Mouse (Mus musculus) stomach, embryonic 15.5 days (tissue): ENCODE data around the gene Rxrg. TPM values are rescaled to one million over a fixed set of nuclear protein-coding genes. Genes with fewer than 3 reads are reported as not detected.
A peak's percentile ranks its signal among the peaks of the same experiment; 100 is the strongest.

Source experiments
- ATAC-seq: fragments of 200-750 bp; cut with Nextera tagmentation; 2 replicates; pipeline ENCODE4 v1.8.0; 2017; ENCODE audit warnings: low read depth, moderate number of reproducible peaks, moderate TSS enrichment; ENCODE audit not compliant: insufficient read depth, low FRiP score
- H3K27ac ChIP-seq: fragments of 300-500 bp; sonication (generic); 2 replicates; pipeline ENCODE4 v1.5.1; 2015; ENCODE audit warnings: mild to moderate bottlenecking, inconsistent platforms
- H3K27me3 ChIP-seq: fragments of 300-500 bp; sonication (generic); replicated peaks from 2 replicates; pipeline ENCODE4 v1.6.1; 2015; ENCODE audit warnings: inconsistent platforms
- H3K36me3 ChIP-seq: fragments of 300-500 bp; sonication (generic); 2 replicates; pipeline ENCODE4 v1.6.1; 2015; ENCODE audit warnings: inconsistent platforms
- H3K4me1 ChIP-seq: fragments of 300-500 bp; sonication (generic); 2 replicates; pipeline ENCODE4 v1.6.1; 2015; ENCODE audit warnings: inconsistent platforms
- H3K4me2 ChIP-seq: fragments of 300-500 bp; sonication (generic); 2 replicates; pipeline ENCODE4 v1.6.1; 2015; ENCODE audit warnings: mild to moderate bottlenecking, inconsistent platforms
- H3K4me3 ChIP-seq: fragments of 300-500 bp; sonication (generic); replicated peaks from 2 replicates; pipeline ENCODE4 v1.5.1; 2015; ENCODE audit warnings: inconsistent platforms
- H3K9ac ChIP-seq: fragments of 300-500 bp; sonication (generic); 2 replicates; pipeline ENCODE4 v1.6.1; 2015; ENCODE audit warnings: inconsistent platforms
- H3K9me3 ChIP-seq: fragments of 300-500 bp; sonication (generic); 2 replicates; pipeline ENCODE4 v1.6.1; 2016; ENCODE audit warnings: inconsistent platforms
- WGBS: fragments of 180-500 bp; shearing (Covaris S2); methylation state at CpG from one replicate; pipeline ENCODE4 v1.1.7; 2015; 5-methylcytosine and 5-hydroxymethylcytosine counted together
- polyA plus RNA-seq: library from polyadenylated mRNA; unstranded; fragments of >200 nt; fragmentation: Nextera tagmentation; extraction: Ambion mirVana; gene quantifications from 2 replicates; pipeline ENCODE4 v1.2.1, GENCODE M21; 2015

Gene Rxrg
- polyA plus RNA-seq, result 1.4 and 2.2 TPM in 2 replicates

DNA sequence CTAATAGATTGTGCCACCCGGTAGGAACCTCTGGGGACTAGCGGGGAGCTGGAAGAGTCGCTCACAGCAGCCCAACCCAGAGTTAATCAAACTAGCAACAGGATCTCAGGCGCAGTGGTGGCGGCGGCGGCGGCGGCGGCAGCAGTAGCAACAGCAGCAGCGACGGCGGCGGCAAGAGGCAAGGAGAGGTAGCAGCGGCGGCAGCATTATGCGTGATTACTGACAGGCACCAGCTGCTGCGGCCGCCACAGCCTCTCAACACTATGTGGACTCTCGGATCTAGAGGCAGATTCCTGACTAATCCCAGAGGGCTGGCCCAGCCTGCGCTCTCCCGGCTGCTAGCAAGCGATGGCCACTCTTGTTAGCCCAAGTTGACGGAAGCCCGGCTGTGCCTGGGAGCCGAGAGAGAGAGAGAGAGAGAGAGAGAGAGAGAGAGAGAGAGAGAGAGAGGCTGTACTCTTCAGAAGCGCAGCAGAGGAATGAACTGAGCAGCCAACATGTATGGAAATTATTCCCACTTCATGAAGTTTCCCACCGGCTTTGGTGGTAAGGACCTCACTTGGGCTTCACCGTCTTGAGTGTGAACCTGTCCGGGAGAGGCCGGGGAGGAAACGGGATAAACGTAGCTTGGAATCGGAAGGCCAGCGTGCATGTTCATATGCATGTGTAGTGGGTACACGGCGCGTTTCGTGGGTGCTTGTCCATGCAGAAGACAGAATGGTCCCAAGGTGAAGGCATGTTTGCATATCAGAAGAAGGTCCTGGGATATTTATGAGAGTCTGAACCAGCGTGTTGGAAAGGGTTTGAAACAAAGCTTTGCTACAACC is at the start of gene Rxrg:
Gene Rxrg (plus strand): TSS at position 130 of the 827 bp plus-strand sequence.
- Histone ChIP-seq H3K36me3 (no peaks in the 10 kb centered on the region), H3K27me3 (peaks cover 12% of the 10 kb centered on the region; the same call in 1 of the 2 replicates), H3K9ac (no peak within 1 kb of the TSS), H3K4me3 (peak within 1 kb of the TSS; percentile 40), H3K4me1 (no peaks in the 10 kb centered on the region; the same call in 1 of the 2 replicates), H3K27ac (no peak within 1 kb of the TSS), H3K9me3 (no peaks in the 10 kb centered on the region), H3K4me2 (peak within 1 kb of the TSS; percentile 75)
- peak; percentile 79; the same call in 1 of the 2 replicates for ATAC-seq
- WGBS, result 2% methylated on average over 36 of the region's 40 CpGs

DNA sequence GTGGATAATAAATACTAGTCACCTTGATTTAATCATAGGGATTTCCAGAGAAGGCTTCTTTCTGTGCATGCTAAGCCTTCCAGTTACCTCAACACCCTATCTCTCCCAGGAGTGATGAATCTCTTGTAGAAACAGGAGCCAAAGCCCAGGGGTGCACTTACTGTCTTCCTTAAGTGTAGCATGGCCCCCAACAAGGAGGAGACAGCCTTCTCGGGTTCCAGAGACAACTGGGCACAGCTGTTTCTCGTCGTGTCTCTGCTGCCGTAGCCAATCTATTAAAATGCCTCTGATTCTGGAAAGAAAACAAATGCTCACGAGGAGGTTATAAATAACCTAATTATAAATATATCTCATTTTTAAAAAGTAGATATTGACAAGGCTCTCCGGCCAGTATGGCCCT is 48.9 kb upstream of the Rxrg start:
- no peak for ATAC-seq
- 27% methylated on average over 6 of the region's 6 CpGs for WGBS
- Histone ChIP-seq H3K36me3 (no peaks in the 10 kb centered on the region), H3K4me1 (peaks cover 5% of the 10 kb centered on the region; the same call in 1 of the 2 replicates), H3K9ac (no peak overlapping the region), H3K27me3 (no peaks in the 10 kb centered on the region), H3K4me2 (no peak overlapping the region), H3K27ac (no peak overlapping the region), H3K9me3 (no peaks in the 10 kb centered on the region), H3K4me3 (no peak overlapping the region)

DNA sequence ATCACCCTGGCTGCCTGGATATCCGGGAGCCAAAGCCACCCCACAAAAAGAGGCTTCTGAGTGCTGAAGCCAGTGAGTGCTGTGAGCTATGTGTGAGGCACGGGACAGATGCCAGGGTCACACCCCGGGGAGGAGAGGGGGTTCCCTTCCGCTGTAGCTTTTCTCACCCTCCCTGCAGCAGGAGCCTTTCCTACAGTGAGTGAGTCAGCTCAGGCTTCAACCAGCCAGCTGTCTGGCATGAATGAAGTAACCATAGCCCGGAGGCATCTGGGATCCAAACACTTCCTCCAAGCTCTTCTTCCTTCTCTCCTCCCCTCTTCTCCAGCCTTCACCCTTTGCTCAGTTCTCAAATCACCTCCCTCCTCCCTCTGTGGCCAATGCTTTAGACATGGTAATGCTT is 46.6 kb upstream of the Rxrg start:
- Histone ChIP-seq H3K27me3 (no peaks in the 10 kb centered on the region), H3K36me3 (no peaks in the 10 kb centered on the region), H3K4me1 (peaks cover 5% of the 10 kb centered on the region; the same call in 1 of the 2 replicates), H3K9me3 (no peaks in the 10 kb centered on the region), H3K4me3 (no peak overlapping the region), H3K27ac (no peak overlapping the region), H3K9ac (no peak overlapping the region), H3K4me2 (peak overlapping the region; percentile 2; the same call in 1 of the 2 replicates)
- WGBS, result 10% methylated on average over 5 of the region's 5 CpGs
- no peak for ATAC-seq

DNA sequence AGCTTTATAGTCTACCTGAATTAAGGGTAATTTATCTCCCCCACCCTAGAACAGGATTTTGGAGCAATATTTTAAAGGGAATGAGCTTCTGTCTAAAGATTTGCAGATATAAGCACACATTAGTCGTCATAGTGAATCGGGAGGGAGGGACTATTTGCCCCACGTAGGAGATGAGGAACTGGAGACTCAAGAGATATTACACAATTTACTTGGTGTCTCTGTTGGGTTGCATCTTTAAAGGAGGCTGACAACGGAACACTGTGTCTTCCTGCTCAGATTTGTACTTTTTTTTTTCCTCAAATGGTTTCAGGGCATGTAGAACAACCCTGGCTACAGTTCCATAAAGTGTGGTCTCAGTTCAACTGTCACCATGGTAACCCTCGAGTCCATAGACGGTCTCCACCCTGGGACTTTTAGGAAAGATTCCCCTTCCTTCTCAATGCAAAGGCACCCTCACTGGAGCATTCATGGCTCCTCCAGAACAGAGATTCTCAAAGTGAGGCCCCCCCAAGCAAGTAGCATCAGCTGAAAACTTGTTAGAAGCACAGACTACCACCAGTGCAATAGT is 44.1 kb upstream of the Rxrg start:
- Histone ChIP-seq H3K27me3 (no peaks in the 10 kb centered on the region), H3K9me3 (no peaks in the 10 kb centered on the region), H3K36me3 (no peaks in the 10 kb centered on the region), H3K4me2 (no peak overlapping the region), H3K4me3 (no peak overlapping the region), H3K4me1 (peaks cover 5% of the 10 kb centered on the region; the same call in 1 of the 2 replicates), H3K27ac (no peak overlapping the region), H3K9ac (no peak overlapping the region)
- 54% methylated on average over 6 of the region's 6 CpGs for WGBS
- ATAC-seq, result no peak

DNA sequence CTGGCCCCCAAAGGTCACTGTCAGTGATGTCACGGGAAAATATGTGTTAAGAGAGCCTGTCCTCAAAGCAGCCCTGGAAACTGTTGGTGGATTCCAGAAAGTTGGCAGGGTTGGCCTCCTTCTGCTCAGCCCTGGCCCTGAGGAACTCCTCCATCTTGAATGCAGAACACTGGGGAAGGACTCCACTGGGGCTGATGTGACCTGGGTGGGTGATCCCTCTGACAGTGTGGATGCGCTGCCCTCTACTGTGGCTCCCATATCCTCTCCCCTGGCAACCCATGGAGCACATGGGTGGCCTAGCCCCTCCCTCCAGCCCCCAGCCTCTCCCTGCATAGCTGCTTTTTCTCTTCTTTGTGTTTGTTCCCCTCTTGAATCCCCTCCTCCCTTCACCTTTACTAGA is 31.6 kb upstream of the Rxrg start:
- H3K27ac ChIP-seq, result no peak overlapping the region
- no peaks in the 10 kb centered on the region for H3K4me1 ChIP-seq
- no peak overlapping the region for H3K4me3 ChIP-seq
- no peak overlapping the region for H3K9ac ChIP-seq
- no peak for ATAC-seq
- no peaks in the 10 kb centered on the region for H3K27me3 ChIP-seq
- H3K36me3 ChIP-seq, result no peaks in the 10 kb centered on the region
- H3K9me3 ChIP-seq, result no peaks in the 10 kb centered on the region
- H3K4me2 ChIP-seq, result no peak overlapping the region
- 86% methylated on average over 2 of the region's 2 CpGs for WGBS

DNA sequence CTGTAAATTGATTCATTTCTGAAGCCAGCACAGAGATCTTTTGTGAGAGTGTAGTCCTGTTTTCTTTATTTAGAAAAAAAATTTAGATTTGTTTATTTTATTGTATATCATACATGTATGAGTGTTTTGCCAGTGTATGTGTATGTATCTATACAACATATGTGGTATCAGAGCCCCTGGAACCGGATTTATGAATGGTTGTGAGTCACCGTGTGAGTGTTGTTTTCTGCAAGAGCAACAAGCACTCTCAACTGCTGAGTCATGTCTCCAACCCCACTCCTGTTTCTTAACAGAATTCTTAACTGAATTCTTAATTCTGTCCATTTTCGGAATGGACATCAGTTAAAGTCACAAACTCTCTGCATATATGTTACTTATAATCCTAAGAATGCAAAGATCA is 19.1 kb upstream of the Rxrg start:
- WGBS, result 70% methylated on average over 3 of the region's 3 CpGs

DNA sequence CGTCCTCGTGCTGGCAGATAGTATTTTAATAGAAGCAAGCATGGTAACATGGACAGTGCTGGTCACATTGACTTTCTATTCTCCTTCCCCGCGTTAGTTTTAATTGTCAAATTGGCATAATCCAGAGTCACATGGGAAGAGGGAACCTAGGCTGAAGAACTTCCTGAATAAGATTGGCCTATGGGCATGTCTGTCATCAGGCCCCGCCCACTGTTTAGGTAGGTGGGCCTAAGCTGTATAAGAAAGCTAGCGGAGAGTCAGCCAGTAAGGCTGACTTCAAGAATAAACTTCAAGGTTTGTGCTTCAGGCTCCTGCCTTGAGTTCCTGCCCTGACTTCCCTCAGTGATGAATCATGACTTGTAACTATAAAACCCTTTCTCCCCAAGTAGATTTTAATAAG is 15.0 kb upstream of the Rxrg start:
- no peaks in the 10 kb centered on the region for H3K9me3 ChIP-seq
- 55% methylated on average over 6 of the region's 6 CpGs for WGBS
- ATAC-seq, result no peak
- H3K9ac ChIP-seq, result no peak overlapping the region
- H3K4me3 ChIP-seq, result no peak overlapping the region
- no peaks in the 10 kb centered on the region for H3K27me3 ChIP-seq
- no peaks in the 10 kb centered on the region for H3K36me3 ChIP-seq
- no peak overlapping the region for H3K27ac ChIP-seq
- no peaks in the 10 kb centered on the region for H3K4me1 ChIP-seq
- no peak overlapping the region for H3K4me2 ChIP-seq

More for the DNA sequence above, 19.1 kb upstream of the Rxrg start:
- Histone ChIP-seq H3K9me3 (no peaks in the 10 kb centered on the region), H3K27me3 (no peaks in the 10 kb centered on the region), H3K36me3 (no peaks in the 10 kb centered on the region), H3K4me1 (no peaks in the 10 kb centered on the region), H3K4me3 (no peak overlapping the region), H3K4me2 (no peak overlapping the region), H3K9ac (no peak overlapping the region), H3K27ac (no peak overlapping the region)
- no peak for ATAC-seq

DNA sequence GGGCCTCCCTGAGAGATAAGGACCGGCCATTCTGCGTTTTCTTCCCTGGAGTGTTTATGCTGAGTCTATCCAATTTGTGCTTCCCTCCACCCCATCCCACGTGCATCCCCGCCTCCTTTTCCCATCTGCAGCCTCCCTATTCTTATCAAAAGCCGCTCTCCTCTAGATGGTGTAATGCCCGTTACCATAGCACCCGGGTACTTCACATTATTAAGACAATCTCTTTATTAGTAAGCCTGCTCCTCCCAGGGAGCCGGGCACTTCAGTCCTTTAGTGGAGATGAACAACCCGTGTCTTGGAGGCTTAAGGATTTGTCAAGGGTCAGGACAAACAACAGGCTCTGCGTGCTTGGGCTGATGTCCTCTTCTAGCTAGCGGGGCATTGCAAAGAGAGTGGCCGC is 14.3 kb upstream of the Rxrg start:
- Histone ChIP-seq H3K4me3 (no peak overlapping the region), H3K36me3 (no peaks in the 10 kb centered on the region), H3K4me2 (no peak overlapping the region), H3K9me3 (no peaks in the 10 kb centered on the region), H3K27me3 (no peaks in the 10 kb centered on the region), H3K27ac (no peak overlapping the region), H3K4me1 (no peaks in the 10 kb centered on the region), H3K9ac (no peak overlapping the region)
- WGBS, result 55% methylated on average over 12 of the region's 12 CpGs
- no peak for ATAC-seq

DNA sequence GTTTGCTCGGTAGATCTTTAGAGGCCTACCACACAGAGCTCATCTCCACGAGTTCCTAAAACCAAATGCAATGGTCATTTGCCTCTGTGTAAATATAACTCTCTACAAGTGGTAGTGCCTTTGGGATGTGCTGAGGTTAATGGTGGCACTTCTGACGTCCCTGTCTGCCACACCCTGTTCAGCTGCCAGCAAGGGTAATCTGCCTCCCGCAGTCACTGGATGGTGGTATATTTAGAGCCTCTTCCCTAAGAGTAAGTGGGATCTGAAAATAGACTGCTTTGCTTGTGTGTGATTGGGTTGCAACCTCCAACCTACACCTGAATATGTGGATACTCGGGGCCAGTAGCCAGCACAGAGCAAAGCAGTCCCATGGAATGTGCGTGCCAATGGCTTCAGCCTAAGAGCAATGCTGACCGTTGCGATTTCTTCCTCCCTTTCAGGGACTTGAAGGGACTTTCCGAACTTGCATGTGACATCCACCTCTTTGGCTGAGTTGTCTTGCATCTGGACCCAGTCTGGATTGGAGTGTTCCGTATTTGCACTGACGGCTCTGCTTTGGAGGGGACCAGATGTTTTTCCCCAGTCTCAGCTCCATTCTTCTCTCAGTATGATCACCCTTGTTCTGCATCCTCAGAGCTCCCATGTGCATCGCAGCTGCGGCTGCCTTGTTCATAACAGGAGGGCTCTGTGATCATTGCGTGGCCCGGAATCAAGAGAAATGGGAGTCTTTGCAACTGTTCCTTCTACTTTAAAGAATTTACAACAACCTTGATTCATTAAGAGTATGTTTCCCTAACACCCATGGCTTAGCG is 9.2 kb upstream of the Rxrg start:
- Histone ChIP-seq H3K4me3 (no peak overlapping the region), H3K4me2 (no peak overlapping the region), H3K4me1 (no peaks in the 10 kb centered on the region), H3K36me3 (no peaks in the 10 kb centered on the region), H3K27me3 (no peaks in the 10 kb centered on the region), H3K9ac (no peak overlapping the region), H3K9me3 (no peaks in the 10 kb centered on the region), H3K27ac (no peak overlapping the region)
- 86% methylated on average over 16 of the region's 16 CpGs for WGBS
- no peak for ATAC-seq

DNA sequence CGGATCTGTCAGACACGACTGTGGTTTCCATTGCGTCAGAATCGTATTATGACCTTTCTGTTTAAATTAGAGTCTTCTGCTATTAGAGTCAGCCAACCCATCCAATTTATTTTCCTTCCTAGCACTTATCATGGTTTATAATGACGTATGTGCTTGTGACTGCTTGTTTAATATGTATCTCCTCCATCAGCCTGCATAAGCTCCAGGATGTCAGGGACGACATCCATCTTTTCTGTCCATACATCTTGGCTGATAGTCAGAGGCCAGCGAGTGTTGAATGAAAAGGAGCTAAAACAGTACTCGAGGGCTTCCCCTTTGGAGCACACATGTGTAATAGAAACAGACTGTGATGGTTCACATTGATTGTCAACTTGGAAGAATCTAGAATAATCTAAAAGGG is 6.0 kb upstream of the Rxrg start:
- H3K27ac ChIP-seq, result no peak overlapping the region
- H3K4me1 ChIP-seq, result no peaks in the 10 kb centered on the region
- 36% methylated on average over 8 of the region's 8 CpGs for WGBS
- ATAC-seq, result no peak
- no peaks in the 10 kb centered on the region for H3K36me3 ChIP-seq
- no peak overlapping the region for H3K4me3 ChIP-seq
- no peaks in the 10 kb centered on the region for H3K9me3 ChIP-seq
- H3K9ac ChIP-seq, result no peak overlapping the region
- no peak overlapping the region for H3K4me2 ChIP-seq
- 0 out of 2 replicates have a peak, but pooled peaks cover 8% of the 10 kb centered on the region for H3K27me3 ChIP-seq

DNA sequence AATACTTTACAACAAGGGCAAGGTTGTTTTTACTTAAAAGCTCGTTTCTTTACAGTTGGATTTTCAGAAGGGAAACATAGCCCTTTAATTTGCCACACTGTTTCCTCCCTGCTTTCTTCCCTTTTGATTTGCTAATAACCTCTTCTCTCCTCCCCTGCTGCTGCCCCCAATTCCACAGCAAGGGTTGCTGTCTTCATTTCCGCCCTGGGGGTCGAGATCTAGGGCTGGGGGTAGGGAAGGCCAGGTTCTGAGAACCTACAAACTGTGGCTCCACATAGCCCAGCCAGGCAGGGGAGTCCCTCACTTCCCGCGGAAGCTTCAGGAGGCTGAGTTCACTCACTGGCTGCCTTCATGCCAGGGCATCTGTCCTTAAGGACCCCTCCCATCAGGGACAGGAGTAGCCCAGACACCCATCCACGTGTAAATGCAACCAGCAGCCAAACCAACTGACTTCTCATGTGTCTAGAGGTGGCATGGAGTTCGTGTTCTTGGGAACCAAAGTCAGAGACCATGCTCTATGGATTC is 1.1 kb downstream of the Rxrg start:
- H3K4me3 ChIP-seq, result no peak overlapping the region
- H3K27ac ChIP-seq, result no peak overlapping the region
- no peaks in the 10 kb centered on the region for H3K36me3 ChIP-seq
- WGBS, result 21% methylated on average over 7 of the region's 7 CpGs
- peak overlapping the region; percentile 75; the same call in 1 of the 2 replicates for H3K4me2 ChIP-seq
- ATAC-seq, result no peak
- H3K9ac ChIP-seq, result no peak overlapping the region
- no peaks in the 10 kb centered on the region; the same call in 1 of the 2 replicates for H3K4me1 ChIP-seq
- no peaks in the 10 kb centered on the region for H3K9me3 ChIP-seq
- peaks cover 12% of the 10 kb centered on the region; the same call in 1 of the 2 replicates for H3K27me3 ChIP-seq
